Mouse (Mus musculus) olfactory bulb, adult 2 months (tissue): ENCODE results near the gene Aldh1a2. TPM values are rescaled to one million over a fixed set of nuclear protein-coding genes. Genes with fewer than 3 reads are reported as not detected.
A peak's percentile ranks its signal among the peaks of the same experiment; 100 is the strongest.

Experiments used
- H3K27ac ChIP-seq: fragments of 200-500 bp; 2 replicates; pipeline ENCODE4 v1.5.1; 2012; ENCODE audit warnings: low read depth, low read length; ENCODE audit not compliant: insufficient read depth
- H3K4me1 ChIP-seq: fragments of 200-500 bp; 2 replicates; pipeline ENCODE4 v1.6.1; 2012; ENCODE audit warnings: low read length; ENCODE audit not compliant: control insufficient read depth, insufficient read depth
- H3K4me3 ChIP-seq: fragments of 200-500 bp; 2 replicates; pipeline ENCODE4 v1.5.1; 2012; ENCODE audit warnings: mild to moderate bottlenecking, low read depth, low read length, moderate library complexity; ENCODE audit not compliant: insufficient read depth
- CTCF ChIP-seq: fragments of 200-500 bp; IDR thresholded peaks from 2 replicates; pipeline ENCODE4 v1.5.1; 2012; ENCODE audit warnings: low read depth, mild to moderate bottlenecking, low read length, moderate library complexity; ENCODE audit not compliant: insufficient read depth
- POLR2A ChIP-seq: fragments of 200-500 bp; IDR thresholded peaks from 2 replicates; pipeline ENCODE4 v1.6.1; 2012; ENCODE audit warnings: mild to moderate bottlenecking, low read depth, low read length, moderate library complexity; ENCODE audit not compliant: insufficient read depth
- WGBS: fragments of 180-500 bp; shearing (Covaris S2); methylation state at CpG from one replicate; pipeline ENCODE4 v1.1.7; 2018; 5-methylcytosine and 5-hydroxymethylcytosine counted together
- polyA plus RNA-seq: library from polyadenylated mRNA; stranded (reverse); fragments of >200 nt; gene quantifications from 2 replicates; pipeline ENCODE4 v1.2.4, GENCODE M21; 2012; ENCODE audit warnings: low replicate concordance; ENCODE audit not compliant: missing spikeins, insufficient read depth, insufficient read length

The Aldh1a2 gene
- polyA plus RNA-seq, result not detected in 2 replicates

GRCm38 (mm10) chr9:71215248-71216035, at the start of gene Aldh1a2:
Aldh1a2 (plus strand) TSS chr9:71215789.
- 2% methylated on average over 85 of the region's 97 CpGs for WGBS
- no peak within 1 kb of the TSS for H3K27ac ChIP-seq
- peak within 1 kb of the TSS; percentile 5; the same call in 1 of the 2 replicates for H3K4me3 ChIP-seq
- H3K4me1 ChIP-seq, result peaks cover 5% of the 10 kb centered on the region; the same call in 1 of the 2 replicates
- TF ChIP-seq POLR2A, result no peak
- peak; percentile 33; the same call in 1 of the 2 replicates for TF ChIP-seq CTCF

GRCm38 (mm10) chr9:71166019-71166705, 49.4 kb upstream of the Aldh1a2 start:
- 97% methylated on average over 5 of the region's 5 CpGs for WGBS
- no peak for TF ChIP-seq CTCF
- no peak for TF ChIP-seq POLR2A
- Histone ChIP-seq H3K27ac (no peak overlapping the region), H3K4me1 (peaks cover 11% of the 10 kb centered on the region), H3K4me3 (no peak overlapping the region)

- WGBS, result 44% methylated on average over 5 of the region's 5 CpGs
- TF ChIP-seq CTCF (no peak), POLR2A (no peak)
- no peak overlapping the region; the same call in 1 of the 2 replicates for H3K27ac ChIP-seq
- no peak overlapping the region for H3K4me3 ChIP-seq
- peaks cover 11% of the 10 kb centered on the region for H3K4me1 ChIP-seq
Measured at GRCm38 (mm10) chr9:71166871-71167465, 48.6 kb upstream of the Aldh1a2 start.

GRCm38 (mm10) chr9:71167473-71168215, 47.9 kb upstream of the Aldh1a2 start:
- Histone ChIP-seq H3K27ac (no peak overlapping the region; the same call in none of the 2 replicates), H3K4me1 (peaks cover 11% of the 10 kb centered on the region)

GRCm38 (mm10) chr9:71168511-71168910, 47.1 kb upstream of the Aldh1a2 start, which contains the start of gene Aqp9:
Aqp9 (minus strand) TSS chr9:71168682.
- H3K4me1 ChIP-seq, result peaks cover 11% of the 10 kb centered on the region
- H3K4me3 ChIP-seq, result no peak within 1 kb of the TSS
- TF ChIP-seq CTCF (no peak), POLR2A (no peak)
- 14% methylated on average over 12 of the region's 12 CpGs for WGBS
- H3K27ac ChIP-seq, result no peak within 1 kb of the TSS; the same call in 1 of the 2 replicates

More at GRCm38 (mm10) chr9:71167473-71168215, 47.9 kb upstream of the Aldh1a2 start:
- WGBS, result 22% methylated on average over 2 of the region's 2 CpGs
- H3K4me3 ChIP-seq, result no peak overlapping the region
- no peak for TF ChIP-seq CTCF
- TF ChIP-seq POLR2A, result no peak

GRCm38 (mm10) chr9:71173533-71173932, 42.1 kb upstream of the Aldh1a2 start:
- TF ChIP-seq CTCF (no peak), POLR2A (no peak)
- Histone ChIP-seq H3K4me3 (no peak overlapping the region), H3K4me1 (peaks cover 7% of the 10 kb centered on the region), H3K27ac (no peak overlapping the region)
- 69% methylated on average over 9 of the region's 9 CpGs for WGBS

GRCm38 (mm10) chr9:71174316-71174975, 41.1 kb upstream of the Aldh1a2 start:
- H3K4me3 ChIP-seq, result no peak overlapping the region
- H3K4me1 ChIP-seq, result no peaks in the 10 kb centered on the region
- WGBS, result 89% methylated on average over 5 of the region's 5 CpGs
- H3K27ac ChIP-seq, result no peak overlapping the region
- TF ChIP-seq CTCF, result no peak

- TF ChIP-seq CTCF (no peak), POLR2A (no peak)
- H3K4me3 ChIP-seq, result no peak overlapping the region
- H3K27ac ChIP-seq, result no peak overlapping the region
- WGBS, result 96% methylated on average over 1 of the region's 1 CpGs
- H3K4me1 ChIP-seq, result no peaks in the 10 kb centered on the region
Measured at GRCm38 (mm10) chr9:71175686-71176085, 39.9 kb upstream of the Aldh1a2 start.
